Mouse (Mus musculus) lung, postnatal 0 days (tissue): ENCODE measurements at regions not wholly inside any gene's neighbourhood (a gene's known extent, or its start where the extent isn't known, plus 50 kb on each side); places are given as distances from the start of the nearest gene placed in this dataset.

ENCODE experiments used
- ATAC-seq: fragments of 200-750 bp; cut with Nextera tagmentation; 2 replicates; pipeline ENCODE4 v1.8.0; 2017; ENCODE audit warnings: moderate library complexity
- DNase-seq: peaks from one replicate; pipeline ENCODE4 v3.0.0-alpha.2; 2016; ENCODE audit warnings: low spot score
- H3K27ac ChIP-seq: fragments of 300-500 bp; sonication (generic); 2 replicates; pipeline ENCODE4 v1.5.1; 2014; ENCODE audit warnings: antibody characterized with exemption, mild to moderate bottlenecking, low read length, mixed read lengths
- H3K27me3 ChIP-seq: fragments of 300-500 bp; sonication (generic); replicated peaks from 2 replicates; pipeline ENCODE4 v1.6.1; 2014; ENCODE audit warnings: low read length, mixed read lengths; ENCODE audit not compliant: insufficient read depth
- H3K36me3 ChIP-seq: fragments of 300-500 bp; sonication (generic); 2 replicates; pipeline ENCODE4 v1.6.1; 2014; ENCODE audit warnings: low read length, mixed read lengths; ENCODE audit not compliant: insufficient read depth
- H3K4me1 ChIP-seq: fragments of 300-500 bp; sonication (generic); 2 replicates; pipeline ENCODE4 v1.6.1; 2014; ENCODE audit warnings: antibody characterized with exemption, low read depth, low read length, mixed read lengths; ENCODE audit not compliant: insufficient read depth
- H3K4me2 ChIP-seq: fragments of 300-500 bp; sonication (generic); replicated peaks from 2 replicates; pipeline ENCODE4 v1.6.1; 2014; ENCODE audit warnings: low read depth, mild to moderate bottlenecking, low read length, moderate library complexity, mixed read lengths
- H3K4me3 ChIP-seq: fragments of 300-500 bp; sonication (generic); 2 replicates; pipeline ENCODE4 v1.5.1; 2014; ENCODE audit warnings: low read depth, low read length
- H3K9ac ChIP-seq: fragments of 300-500 bp; sonication (generic); replicated peaks from 2 replicates; pipeline ENCODE4 v1.6.1; 2014; ENCODE audit warnings: low read depth, mild to moderate bottlenecking
- H3K9me3 ChIP-seq: fragments of 300-500 bp; sonication (generic); 2 replicates; pipeline ENCODE4 v1.6.1; 2016; ENCODE audit warnings: low read length, mixed read lengths
- CTCF ChIP-seq: IDR thresholded peaks from 2 replicates; pipeline ENCODE4 v1.5.1; 2016; ENCODE audit warnings: antibody characterized with exemption, mild to moderate bottlenecking
- EP300 ChIP-seq: IDR thresholded peaks from 2 replicates; pipeline ENCODE4 v1.6.1; 2016; ENCODE audit warnings: antibody characterized with exemption, mild to moderate bottlenecking, control low read depth
- WGBS: fragments of 180-500 bp; shearing (Covaris S2); extraction: QIAGEN DNeasy Blood & Tissue Kit; methylation state at CpG from one replicate; pipeline ENCODE4 v1.1.7; 2014; 5-methylcytosine and 5-hydroxymethylcytosine counted together

GRCm38 (mm10) chr16:79279006-79279405, 188.1 kb upstream of the Tmprss15 start:
- Histone ChIP-seq H3K27ac (no peak overlapping the region), H3K9ac (no peak overlapping the region), H3K4me1 (no peaks in the 10 kb centered on the region), H3K4me2 (no peak overlapping the region), H3K36me3 (no peaks in the 10 kb centered on the region), H3K9me3 (no peaks in the 10 kb centered on the region), H3K27me3 (no peaks in the 10 kb centered on the region), H3K4me3 (no peak overlapping the region)
- DNase-seq = no peak
- TF ChIP-seq EP300 (no peak), CTCF (no peak)
- 84% methylated on average over 2 of the region's 2 CpGs for WGBS
- no peak for ATAC-seq

GRCm38 (mm10) chr16:79256525-79256924, 165.6 kb upstream of the Tmprss15 start:
- H3K4me1 ChIP-seq = no peaks in the 10 kb centered on the region
- 100% methylated on average over 1 of the region's 1 CpGs for WGBS
- no peak overlapping the region for H3K27ac ChIP-seq
- no peak for DNase-seq
- no peaks in the 10 kb centered on the region for H3K27me3 ChIP-seq
- no peak for TF ChIP-seq EP300
- no peak for TF ChIP-seq CTCF
- H3K4me2 ChIP-seq = no peak overlapping the region
- H3K4me3 ChIP-seq = no peak overlapping the region
- no peaks in the 10 kb centered on the region for H3K36me3 ChIP-seq
- ATAC-seq = no peak
- no peak overlapping the region for H3K9ac ChIP-seq
- H3K9me3 ChIP-seq = no peaks in the 10 kb centered on the region

- Histone ChIP-seq H3K36me3 (no peaks in the 10 kb centered on the region), H3K27me3 (no peaks in the 10 kb centered on the region), H3K9ac (no peak overlapping the region), H3K9me3 (no peaks in the 10 kb centered on the region), H3K4me1 (no peaks in the 10 kb centered on the region), H3K27ac (no peak overlapping the region), H3K4me3 (no peak overlapping the region), H3K4me2 (no peak overlapping the region)
- DNase-seq (no peak), ATAC-seq (no peak)
- WGBS = 45% methylated on average over 2 of the region's 2 CpGs
- TF ChIP-seq CTCF (no peak), EP300 (no peak)
Observed at GRCm38 (mm10) chr16:79256084-79256483, 165.2 kb upstream of the Tmprss15 start.

- H3K9me3 ChIP-seq = no peaks in the 10 kb centered on the region
- H3K27me3 ChIP-seq = no peaks in the 10 kb centered on the region
- DNase-seq = no peak
- no peak overlapping the region for H3K27ac ChIP-seq
- no peak for ATAC-seq
- no peaks in the 10 kb centered on the region for H3K4me1 ChIP-seq
- no peak overlapping the region for H3K9ac ChIP-seq
- 65% methylated on average over 3 of the region's 3 CpGs for WGBS
- no peak overlapping the region for H3K4me3 ChIP-seq
- no peak overlapping the region for H3K4me2 ChIP-seq
- no peak for TF ChIP-seq CTCF
- no peaks in the 10 kb centered on the region for H3K36me3 ChIP-seq
Observed at GRCm38 (mm10) chr16:79240857-79241491, 150.1 kb upstream of the Tmprss15 start.

- no peak for TF ChIP-seq EP300
- TF ChIP-seq CTCF = no peak
- Histone ChIP-seq H3K4me1 (no peaks in the 10 kb centered on the region), H3K27me3 (no peaks in the 10 kb centered on the region), H3K4me2 (no peak overlapping the region), H3K9me3 (no peaks in the 10 kb centered on the region), H3K4me3 (no peak overlapping the region), H3K9ac (no peak overlapping the region), H3K27ac (no peak overlapping the region), H3K36me3 (no peaks in the 10 kb centered on the region)
- DNase-seq (no peak), ATAC-seq (no peak)
- 83% methylated on average over 2 of the region's 2 CpGs for WGBS
Observed at GRCm38 (mm10) chr16:79240191-79240590, 149.3 kb upstream of the Tmprss15 start.

- H3K36me3 ChIP-seq = no peaks in the 10 kb centered on the region
- no peaks in the 10 kb centered on the region for H3K27me3 ChIP-seq
- no peaks in the 10 kb centered on the region for H3K4me1 ChIP-seq
- H3K9ac ChIP-seq = no peak overlapping the region
- H3K4me3 ChIP-seq = no peak overlapping the region
- H3K27ac ChIP-seq = no peak overlapping the region
- DNase-seq (no peak), ATAC-seq (no peak)
- H3K4me2 ChIP-seq = no peak overlapping the region
- H3K9me3 ChIP-seq = no peaks in the 10 kb centered on the region
- 69% methylated on average over 7 of the region's 7 CpGs for WGBS
- TF ChIP-seq EP300 = no peak
- no peak for TF ChIP-seq CTCF
Observed at GRCm38 (mm10) chr16:79191196-79191595, 100.3 kb upstream of the Tmprss15 start.

GRCm38 (mm10) chr16:79186471-79186870, 95.6 kb upstream of the Tmprss15 start:
- ATAC-seq (no peak), DNase-seq (no peak)
- Histone ChIP-seq H3K4me2 (no peak overlapping the region), H3K27ac (no peak overlapping the region), H3K9me3 (no peaks in the 10 kb centered on the region), H3K4me3 (no peak overlapping the region), H3K4me1 (no peaks in the 10 kb centered on the region), H3K36me3 (no peaks in the 10 kb centered on the region), H3K27me3 (no peaks in the 10 kb centered on the region), H3K9ac (no peak overlapping the region)
- TF ChIP-seq EP300 (no peak), CTCF (no peak)
- 42% methylated on average over 1 of the region's 1 CpGs for WGBS
